Mouse (Mus musculus): ENCODE data around the gene Tas1r1. TPM values are rescaled to one million over a fixed set of nuclear protein-coding genes. Genes with fewer than 3 reads are reported as not detected.

Tas1r1 gene
- polyA plus RNA-seq, 1 experiment = not detected

GRCm38 (mm10) chr4:151988342-151989109 is 49.8 kb downstream of the Tas1r1 start, which contains the start of gene Thap3:
Gene Thap3, minus strand, starts transcription at chr4:151988997.
- Histone ChIP-seq H3K4me3 (replicated peaks) (peak within 1 kb of the TSS; percentile 88), H3K9me3 (ENCODE audit: control insufficient read depth, low read length) (no peaks in the 10 kb centered on the region), H3K4me1 (ENCODE audit: control insufficient read depth) (peaks cover 43% of the 10 kb centered on the region), H3K27me3 (ENCODE audit: control insufficient read depth) (peaks cover 16% of the 10 kb centered on the region), H3K36me3 (ENCODE audit: control insufficient read depth) (peaks cover 54% of the 10 kb centered on the region)
- no peak for TF ChIP-seq TAL1 (IDR thresholded peaks at IDR 0.05; ENCODE audit: low read length)
- no peak for TF ChIP-seq GATA1 (IDR thresholded peaks at IDR 0.05; ENCODE audit: low read length)

- Histone ChIP-seq H3K36me3 (ENCODE audit: control insufficient read depth) (peaks cover 55% of the 10 kb centered on the region), H3K4me1 (ENCODE audit: control insufficient read depth) (peaks cover 44% of the 10 kb centered on the region)
Observed at GRCm38 (mm10) chr4:151988014-151988341, 50.4 kb downstream of the Tas1r1 start.

GRCm38 (mm10) chr4:151986650-151987049 is 51.7 kb downstream of the Tas1r1 start:
- H3K4me1 ChIP-seq (ENCODE audit: control insufficient read depth) = peaks cover 46% of the 10 kb centered on the region

More at GRCm38 (mm10) chr4:151988014-151988341, 50.4 kb downstream of the Tas1r1 start:
- peak overlapping the region; percentile 88 for H3K4me3 ChIP-seq (replicated peaks)
- no peaks in the 10 kb centered on the region for H3K9me3 ChIP-seq (ENCODE audit: control insufficient read depth, low read length)
- H3K27me3 ChIP-seq (ENCODE audit: control insufficient read depth) = peaks cover 10% of the 10 kb centered on the region
- TF ChIP-seq GATA1 (IDR thresholded peaks at IDR 0.05; ENCODE audit: low read length) (no peak), TAL1 (IDR thresholded peaks at IDR 0.05; ENCODE audit: low read length) (no peak)

GRCm38 (mm10) chr4:151985886-151986285 is 52.5 kb downstream of the Tas1r1 start:
- Histone ChIP-seq H3K4me1 (ENCODE audit: control insufficient read depth) (peaks cover 48% of the 10 kb centered on the region), H3K4me3 (replicated peaks) (no peak overlapping the region), H3K27me3 (ENCODE audit: control insufficient read depth) (peaks cover 4% of the 10 kb centered on the region), H3K9me3 (ENCODE audit: control insufficient read depth, low read length) (no peaks in the 10 kb centered on the region), H3K36me3 (ENCODE audit: control insufficient read depth) (peaks cover 56% of the 10 kb centered on the region)
- no peak for TF ChIP-seq GATA1 (IDR thresholded peaks at IDR 0.05; ENCODE audit: low read length)
- no peak for TF ChIP-seq TAL1 (IDR thresholded peaks at IDR 0.05; ENCODE audit: low read length)

More at GRCm38 (mm10) chr4:151986650-151987049, 51.7 kb downstream of the Tas1r1 start:
- TF ChIP-seq GATA1 (IDR thresholded peaks at IDR 0.05; ENCODE audit: low read length) = no peak
- no peak for TF ChIP-seq TAL1 (IDR thresholded peaks at IDR 0.05; ENCODE audit: low read length)
- H3K9me3 ChIP-seq (ENCODE audit: control insufficient read depth, low read length) = no peaks in the 10 kb centered on the region
- H3K27me3 ChIP-seq (ENCODE audit: control insufficient read depth) = peaks cover 4% of the 10 kb centered on the region
- H3K36me3 ChIP-seq (ENCODE audit: control insufficient read depth) = peaks cover 56% of the 10 kb centered on the region
- no peak overlapping the region for H3K4me3 ChIP-seq (replicated peaks)

- peaks cover 4% of the 10 kb centered on the region for H3K27me3 ChIP-seq (ENCODE audit: control insufficient read depth)
- peaks cover 63% of the 10 kb centered on the region for H3K36me3 ChIP-seq (ENCODE audit: control insufficient read depth)
- no peak for TF ChIP-seq GATA1 (IDR thresholded peaks at IDR 0.05; ENCODE audit: low read length)
- TF ChIP-seq TAL1 (IDR thresholded peaks at IDR 0.05; ENCODE audit: low read length) = no peak
- no peak overlapping the region for H3K4me3 ChIP-seq (replicated peaks)
- no peaks in the 10 kb centered on the region for H3K9me3 ChIP-seq (ENCODE audit: control insufficient read depth, low read length)
- H3K4me1 ChIP-seq (ENCODE audit: control insufficient read depth) = peaks cover 36% of the 10 kb centered on the region
Observed at GRCm38 (mm10) chr4:151983560-151983959, 54.8 kb downstream of the Tas1r1 start.

- no peak for TF ChIP-seq TAL1 (IDR thresholded peaks at IDR 0.05; ENCODE audit: low read length)
- no peak for TF ChIP-seq GATA1 (IDR thresholded peaks at IDR 0.05; ENCODE audit: low read length)
- H3K4me3 ChIP-seq (replicated peaks) = no peak overlapping the region
- peaks cover 67% of the 10 kb centered on the region for H3K36me3 ChIP-seq (ENCODE audit: control insufficient read depth)
- peaks cover 32% of the 10 kb centered on the region for H3K4me1 ChIP-seq (ENCODE audit: control insufficient read depth)
- H3K9me3 ChIP-seq (ENCODE audit: control insufficient read depth, low read length) = no peaks in the 10 kb centered on the region
- H3K27me3 ChIP-seq (ENCODE audit: control insufficient read depth) = peaks cover 2% of the 10 kb centered on the region
Observed at GRCm38 (mm10) chr4:151983043-151983442, 55.3 kb downstream of the Tas1r1 start.

- Histone ChIP-seq H3K4me1 (ENCODE audit: control insufficient read depth) (peaks cover 24% of the 10 kb centered on the region), H3K4me3 (replicated peaks) (no peak overlapping the region), H3K27me3 (ENCODE audit: control insufficient read depth) (peaks cover 2% of the 10 kb centered on the region; the same call in 1 of the 2 replicates), H3K9me3 (ENCODE audit: control insufficient read depth, low read length) (no peaks in the 10 kb centered on the region), H3K36me3 (ENCODE audit: control insufficient read depth) (peaks cover 84% of the 10 kb centered on the region)
- TF ChIP-seq GATA1 (IDR thresholded peaks at IDR 0.05; ENCODE audit: low read length) (no peak), TAL1 (IDR thresholded peaks at IDR 0.05; ENCODE audit: low read length) (no peak)
Observed at GRCm38 (mm10) chr4:151981363-151981762, 57.0 kb downstream of the Tas1r1 start.

GRCm38 (mm10) chr4:151980699-151981098 is 57.7 kb downstream of the Tas1r1 start:
- H3K36me3 ChIP-seq (ENCODE audit: control insufficient read depth) = peaks cover 87% of the 10 kb centered on the region
- H3K4me1 ChIP-seq (ENCODE audit: control insufficient read depth) = peaks cover 19% of the 10 kb centered on the region
- H3K9me3 ChIP-seq (ENCODE audit: control insufficient read depth, low read length) = no peaks in the 10 kb centered on the region
- H3K4me3 ChIP-seq (replicated peaks) = no peak overlapping the region
- H3K27me3 ChIP-seq (ENCODE audit: control insufficient read depth) = no peaks in the 10 kb centered on the region
- no peak for TF ChIP-seq TAL1 (IDR thresholded peaks at IDR 0.05; ENCODE audit: low read length)
- no peak for TF ChIP-seq GATA1 (IDR thresholded peaks at IDR 0.05; ENCODE audit: low read length)

Other genes starting within 250 kb of the Tas1r1 start
- gene Camta1, start 176.7 kb downstream of the Tas1r1 start, polyA plus RNA-seq (2012) = 1.3 and 1.8 TPM in 2 replicates
- 7.6 and 11.2 TPM in 2 replicates for gene Dnajc11, start 104.9 kb downstream of the Tas1r1 start, polyA plus RNA-seq (2012)
- gene Thap3, start 49.6 kb downstream of the Tas1r1 start, polyA plus RNA-seq (2012) = 1.8 and 2.4 TPM in 2 replicates
- gene Phf13, start 42.3 kb downstream of the Tas1r1 start, polyA plus RNA-seq (2012) = 0.99 and 1.0 TPM in 2 replicates
- gene Klhl21, start 29.8 kb downstream of the Tas1r1 start, polyA plus RNA-seq (2012) = 0.97 and 1.1 TPM in 2 replicates
- gene Zbtb48, start 10.9 kb downstream of the Tas1r1 start, polyA plus RNA-seq (2012) = 0.82 and 0.86 TPM in 2 replicates
- 0.72 and 0.87 TPM in 2 replicates for gene Nol9, start 753 bp upstream of the Tas1r1 start, polyA plus RNA-seq (2012)
- gene Plekhg5, start 33.9 kb upstream of the Tas1r1 start, polyA plus RNA-seq (2012) = 9.9 and 10.0 TPM in 2 replicates
- gene Tnfrsf25, start 77.4 kb upstream of the Tas1r1 start, polyA plus RNA-seq (2012) = 0.37 and 0.81 TPM in 2 replicates
- 0.08 and 0.11 TPM in 2 replicates for gene Espn, start 113.8 kb upstream of the Tas1r1 start, polyA plus RNA-seq (2012)
- gene Hes2, start 120.3 kb upstream of the Tas1r1 start, polyA plus RNA-seq (2012) = not detected in 2 replicates
- gene Acot7, start 139.6 kb upstream of the Tas1r1 start, polyA plus RNA-seq (2012) = 0.40 and 0.51 TPM in 2 replicates
- not detected in 2 replicates for gene Gpr153, start 235.7 kb upstream of the Tas1r1 start, polyA plus RNA-seq (2012)

Data from erythroblast, embryonic 14.5 days (primary cell).